Mouse (Mus musculus) right cerebral cortex, postnatal 10 days (tissue): ENCODE results near the gene Fbxl18.

ENCODE experiments used
- DNase-seq, 2 experiments: peaks; one replicate each; pipeline ENCODE4 v3.0.0; 2021; ENCODE audit warnings: low spot score in 2 of 2

Gene Fbxl18

GRCm38 (mm10) chr5:142916593-142916992 is 21.4 kb upstream of the Fbxl18 start:
- peak in 1 of 2 experiments; percentile 16 for DNase-seq

- peak in 1 of 2 experiments; percentile 14 for DNase-seq
Measured at GRCm38 (mm10) chr5:142915231-142915630, 20.0 kb upstream of the Fbxl18 start.

- DNase-seq, result no peak
Measured at GRCm38 (mm10) chr5:142912739-142913138, 17.5 kb upstream of the Fbxl18 start.

- no peak for DNase-seq
Measured at GRCm38 (mm10) chr5:142912320-142912719, 17.1 kb upstream of the Fbxl18 start.

GRCm38 (mm10) chr5:142911629-142912028 is 16.4 kb upstream of the Fbxl18 start:
- DNase-seq, result no peak

GRCm38 (mm10) chr5:142909576-142910278 is 14.5 kb upstream of the Fbxl18 start:
- DNase-seq, result no peak

GRCm38 (mm10) chr5:142908941-142909575 is 13.8 kb upstream of the Fbxl18 start:
- DNase-seq, result peak; percentile 55 to 63

GRCm38 (mm10) chr5:142907803-142908559 is 12.8 kb upstream of the Fbxl18 start:
- DNase-seq, result peak; percentile 70 to 73

- peak; percentile 88 to 92 for DNase-seq
Measured at GRCm38 (mm10) chr5:142907048-142907802, 12.0 kb upstream of the Fbxl18 start.

- DNase-seq, result peak; percentile 98
Measured at GRCm38 (mm10) chr5:142906532-142907047, 11.4 kb upstream of the Fbxl18 start, which contains the start of gene Actb. Gene Actb (minus strand): TSS chr5:142906754.

- peak; percentile 99 for DNase-seq
Measured at GRCm38 (mm10) chr5:142905725-142906531, 10.7 kb upstream of the Fbxl18 start.

GRCm38 (mm10) chr5:142905038-142905695 is 9.9 kb upstream of the Fbxl18 start:
- no peak for DNase-seq

GRCm38 (mm10) chr5:142904208-142905037 is 9.2 kb upstream of the Fbxl18 start:
- peak in 1 of 2 experiments; percentile 61 for DNase-seq

GRCm38 (mm10) chr5:142903470-142904207 is 8.4 kb upstream of the Fbxl18 start:
- DNase-seq, result peak in 1 of 2 experiments; percentile 56

GRCm38 (mm10) chr5:142902506-142903314 is 7.5 kb upstream of the Fbxl18 start:
- DNase-seq, result peak in 1 of 2 experiments; percentile 37

- no peak for DNase-seq
Measured at GRCm38 (mm10) chr5:142901846-142902505, 6.8 kb upstream of the Fbxl18 start.

GRCm38 (mm10) chr5:142901355-142901802 is 6.2 kb upstream of the Fbxl18 start:
- peak in 1 of 2 experiments; percentile 63 for DNase-seq
